Mouse (Mus musculus): Measurements from ENCODE around the gene Dot1l. TPM values are rescaled to one million over a fixed set of nuclear protein-coding genes. Genes with fewer than 3 reads are reported as not detected.
"Not testable (repeated sequence)": the region's sequence is repeated elsewhere in the genome, so short reads cannot be mapped to it uniquely, and the experiment has no call there.

Gene Dot1l
- polyA plus RNA-seq, 1 experiment from 2014 or later = 34.5 TPM

DNA sequence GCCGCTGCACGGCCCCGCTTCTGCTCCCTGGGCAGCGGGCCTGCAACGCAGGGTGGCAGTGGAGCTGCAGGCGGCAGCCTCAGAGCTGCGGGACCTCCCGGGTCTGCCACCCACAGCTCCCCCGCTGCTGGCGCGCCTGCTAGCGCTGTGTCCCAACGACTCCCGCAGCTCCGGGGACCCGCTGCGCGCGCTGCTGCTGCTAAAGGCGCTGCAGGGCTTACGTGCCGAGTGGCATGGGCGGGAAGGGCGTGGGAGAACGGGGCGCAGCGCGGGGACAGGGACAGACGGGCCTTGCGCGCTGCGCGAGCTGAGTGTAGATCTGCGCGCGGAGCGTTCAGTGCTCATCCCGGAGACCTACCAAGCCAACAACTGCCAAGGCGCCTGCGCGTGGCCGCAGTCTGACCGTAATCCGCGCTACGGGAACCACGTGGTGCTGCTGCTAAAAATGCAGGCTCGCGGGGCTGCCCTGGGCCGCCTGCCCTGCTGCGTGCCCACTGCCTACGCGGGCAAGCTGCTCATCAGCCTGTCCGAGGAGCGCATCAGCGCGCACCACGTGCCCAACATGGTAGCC lies 52.1 kb downstream of the Dot1l start:
- Histone ChIP-seq H3K4me1 (replicated peaks; ENCODE audit: control insufficient read depth, insufficient read depth, low read length) (peaks cover 23% of the 10 kb centered on the region), H3K36me3 (ENCODE audit: control insufficient read depth, insufficient read depth, low read length) (peaks cover 15% of the 10 kb centered on the region), H3K27me3 (ENCODE audit: control insufficient read depth, insufficient read depth, low read length) (peaks cover 30% of the 10 kb centered on the region), H3K9ac (ENCODE audit: low read length) (peak overlapping the region; percentile 59), H3K27ac (ENCODE audit: low read depth, low read length) (0 out of 2 replicates have a peak overlapping the region, but pooled peaks have one; percentile 25), H3K4me3 (ENCODE audit: low read depth, low read length) (peak overlapping the region; percentile 42), H3K4me2 (ENCODE audit: low read depth, low read length, severe bottlenecking) (peak overlapping the region; percentile 95), H3K9me3 (ENCODE audit: control insufficient read depth, low read length) (no peaks in the 10 kb centered on the region)
- ATAC-seq (replicated peaks; ENCODE audit: low FRiP score) (peak; percentile 82), DNase-seq (ENCODE audit: low spot score) (peak; percentile 84)
- 2% methylated on average over 58 of the region's 58 CpGs for WGBS

GRCm38 (mm10) chr10:80808099-80808984 lies 53.3 kb downstream of the Dot1l start:
- no peaks in the 10 kb centered on the region for H3K9me3 ChIP-seq (ENCODE audit: control insufficient read depth, low read length)
- H3K4me3 ChIP-seq (ENCODE audit: low read depth, low read length) = no peak overlapping the region
- WGBS = 15% methylated on average over 39 of the region's 40 CpGs
- peaks cover 30% of the 10 kb centered on the region for H3K27me3 ChIP-seq (ENCODE audit: control insufficient read depth, insufficient read depth, low read length)
- no peak for DNase-seq (ENCODE audit: low spot score)
- no peak overlapping the region; the same call in 1 of the 2 replicates for H3K9ac ChIP-seq (ENCODE audit: low read length)
- peak overlapping the region; percentile 34; the same call in 1 of the 2 replicates for H3K4me2 ChIP-seq (ENCODE audit: low read depth, low read length, severe bottlenecking)
- peaks cover 23% of the 10 kb centered on the region for H3K4me1 ChIP-seq (replicated peaks; ENCODE audit: control insufficient read depth, insufficient read depth, low read length)
- peaks cover 3% of the 10 kb centered on the region for H3K36me3 ChIP-seq (ENCODE audit: control insufficient read depth, insufficient read depth, low read length)
- ATAC-seq (replicated peaks; ENCODE audit: low FRiP score) = no peak
- H3K27ac ChIP-seq (ENCODE audit: low read depth, low read length) = no peak overlapping the region

- DNase-seq (ENCODE audit: low spot score) = no peak
- H3K9me3 ChIP-seq (ENCODE audit: control insufficient read depth, low read length) = no peaks in the 10 kb centered on the region
- no peak for ATAC-seq (replicated peaks; ENCODE audit: low FRiP score)
- H3K4me1 ChIP-seq (replicated peaks; ENCODE audit: control insufficient read depth, insufficient read depth, low read length) = peaks cover 23% of the 10 kb centered on the region
- H3K27ac ChIP-seq (ENCODE audit: low read depth, low read length) = no peak overlapping the region
- no peak overlapping the region; the same call in 1 of the 2 replicates for H3K9ac ChIP-seq (ENCODE audit: low read length)
- H3K36me3 ChIP-seq (ENCODE audit: control insufficient read depth, insufficient read depth, low read length) = no peaks in the 10 kb centered on the region; the same call in 1 of the 2 replicates
- no peak overlapping the region for H3K4me3 ChIP-seq (ENCODE audit: low read depth, low read length)
- WGBS = 11% methylated on average over 17 of the region's 18 CpGs
- peaks cover 30% of the 10 kb centered on the region for H3K27me3 ChIP-seq (ENCODE audit: control insufficient read depth, insufficient read depth, low read length)
- peak overlapping the region; percentile 34; the same call in 1 of the 2 replicates for H3K4me2 ChIP-seq (ENCODE audit: low read depth, low read length, severe bottlenecking)
These were observed 54.1 kb downstream of the Dot1l start for GRCm38 (mm10) chr10:80808985-80809632.

DNA sequence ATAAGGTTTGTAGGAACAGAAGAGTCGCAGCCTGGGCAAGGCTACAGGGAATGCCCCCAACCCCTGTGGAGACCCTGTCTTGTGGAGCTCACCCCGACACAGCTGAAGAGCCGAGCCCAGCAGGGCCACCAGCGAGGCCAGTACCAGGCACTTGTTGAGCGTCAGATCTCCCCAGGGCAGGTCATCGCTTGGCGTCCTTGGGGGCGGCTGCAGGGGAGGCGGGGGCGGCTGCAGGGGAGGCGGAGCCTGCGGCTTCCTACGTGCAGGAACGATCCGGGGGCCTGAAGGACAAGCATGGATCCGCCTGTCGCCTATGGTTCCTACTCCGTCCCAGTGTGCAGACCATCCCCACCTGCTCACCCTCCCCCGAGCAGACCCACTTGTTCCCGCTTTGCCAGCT lies 55.1 kb downstream of the Dot1l start:
- 5% methylated on average over 20 of the region's 20 CpGs for WGBS
- H3K4me3 ChIP-seq (ENCODE audit: low read depth, low read length) = no peak overlapping the region
- DNase-seq (ENCODE audit: low spot score) (no peak), ATAC-seq (replicated peaks; ENCODE audit: low FRiP score) (no peak)
- H3K36me3 ChIP-seq (ENCODE audit: control insufficient read depth, insufficient read depth, low read length) = no peaks in the 10 kb centered on the region
- no peak overlapping the region for H3K9ac ChIP-seq (ENCODE audit: low read length)
- no peaks in the 10 kb centered on the region for H3K9me3 ChIP-seq (ENCODE audit: control insufficient read depth, low read length)
- H3K4me1 ChIP-seq (replicated peaks; ENCODE audit: control insufficient read depth, insufficient read depth, low read length) = peaks cover 23% of the 10 kb centered on the region
- H3K4me2 ChIP-seq (ENCODE audit: low read depth, low read length, severe bottlenecking) = no peak overlapping the region
- H3K27me3 ChIP-seq (ENCODE audit: control insufficient read depth, insufficient read depth, low read length) = peaks cover 30% of the 10 kb centered on the region
- no peak overlapping the region for H3K27ac ChIP-seq (ENCODE audit: low read depth, low read length)

- no peak overlapping the region for H3K9ac ChIP-seq (ENCODE audit: low read length)
- no peaks in the 10 kb centered on the region for H3K9me3 ChIP-seq (ENCODE audit: control insufficient read depth, low read length)
- peaks cover 25% of the 10 kb centered on the region for H3K27me3 ChIP-seq (ENCODE audit: control insufficient read depth, insufficient read depth, low read length)
- DNase-seq (ENCODE audit: low spot score) (no peak), ATAC-seq (replicated peaks; ENCODE audit: low FRiP score) (no peak)
- no peak overlapping the region for H3K27ac ChIP-seq (ENCODE audit: low read depth, low read length)
- no peak overlapping the region for H3K4me2 ChIP-seq (ENCODE audit: low read depth, low read length, severe bottlenecking)
- H3K4me1 ChIP-seq (replicated peaks; ENCODE audit: control insufficient read depth, insufficient read depth, low read length) = peaks cover 11% of the 10 kb centered on the region; the same call in 1 of the 2 replicates
- H3K4me3 ChIP-seq (ENCODE audit: low read depth, low read length) = no peak overlapping the region
- WGBS = 69% methylated on average over 5 of the region's 5 CpGs
- H3K36me3 ChIP-seq (ENCODE audit: control insufficient read depth, insufficient read depth, low read length) = no peaks in the 10 kb centered on the region
These were observed 57.5 kb downstream of the Dot1l start for GRCm38 (mm10) chr10:80812391-80813041.

GRCm38 (mm10) chr10:80813366-80813765 lies 58.4 kb downstream of the Dot1l start, which contains the start of gene Jsrp1:
TSS of gene Jsrp1 (minus strand) at chr10:80813498.
- no peak within 1 kb of the TSS for H3K4me3 ChIP-seq (ENCODE audit: low read depth, low read length)

GRCm38 (mm10) chr10:80814800-80815199 lies 59.8 kb downstream of the Dot1l start:
- Histone ChIP-seq H3K9me3 (ENCODE audit: control insufficient read depth, low read length) (no peaks in the 10 kb centered on the region), H3K36me3 (ENCODE audit: control insufficient read depth, insufficient read depth, low read length) (no peaks in the 10 kb centered on the region), H3K27ac (ENCODE audit: low read depth, low read length) (no peak overlapping the region), H3K4me2 (ENCODE audit: low read depth, low read length, severe bottlenecking) (no peak overlapping the region), H3K9ac (ENCODE audit: low read length) (no peak overlapping the region), H3K4me3 (ENCODE audit: low read depth, low read length) (no peak overlapping the region), H3K4me1 (replicated peaks; ENCODE audit: control insufficient read depth, insufficient read depth, low read length) (no peaks in the 10 kb centered on the region; the same call in 1 of the 2 replicates), H3K27me3 (ENCODE audit: control insufficient read depth, insufficient read depth, low read length) (peaks cover 7% of the 10 kb centered on the region)
- DNase-seq (ENCODE audit: low spot score) (no peak), ATAC-seq (replicated peaks; ENCODE audit: low FRiP score) (no peak)
- 67% methylated on average over 7 of the region's 7 CpGs for WGBS

More at GRCm38 (mm10) chr10:80813366-80813765, 58.4 kb downstream of the Dot1l start, which contains the start of gene Jsrp1:
- H3K27ac ChIP-seq (ENCODE audit: low read depth, low read length) = no peak within 1 kb of the TSS
- no peak within 1 kb of the TSS for H3K9ac ChIP-seq (ENCODE audit: low read length)
- peaks cover 18% of the 10 kb centered on the region for H3K27me3 ChIP-seq (ENCODE audit: control insufficient read depth, insufficient read depth, low read length)
- no peaks in the 10 kb centered on the region for H3K36me3 ChIP-seq (ENCODE audit: control insufficient read depth, insufficient read depth, low read length)
- H3K9me3 ChIP-seq (ENCODE audit: control insufficient read depth, low read length) = no peaks in the 10 kb centered on the region
- H3K4me2 ChIP-seq (ENCODE audit: low read depth, low read length, severe bottlenecking) = no peak within 1 kb of the TSS
- ATAC-seq (replicated peaks; ENCODE audit: low FRiP score) (no peak), DNase-seq (ENCODE audit: low spot score) (no peak)
- 84% methylated on average over 4 of the region's 4 CpGs for WGBS
- peaks cover 9% of the 10 kb centered on the region; the same call in 1 of the 2 replicates for H3K4me1 ChIP-seq (replicated peaks; ENCODE audit: control insufficient read depth, insufficient read depth, low read length)

- not testable (repeated sequence) for H3K9ac ChIP-seq (ENCODE audit: low read length); H3K36me3 ChIP-seq (ENCODE audit: control insufficient read depth, insufficient read depth, low read length); H3K27ac ChIP-seq (ENCODE audit: low read depth, low read length); H3K9me3 ChIP-seq (ENCODE audit: control insufficient read depth, low read length); H3K4me1 ChIP-seq (replicated peaks; ENCODE audit: control insufficient read depth, insufficient read depth, low read length); H3K4me2 ChIP-seq (ENCODE audit: low read depth, low read length, severe bottlenecking); H3K27me3 ChIP-seq (ENCODE audit: control insufficient read depth, insufficient read depth, low read length); DNase-seq (ENCODE audit: low spot score); H3K4me3 ChIP-seq (ENCODE audit: low read depth, low read length); ATAC-seq (replicated peaks; ENCODE audit: low FRiP score)
- 81% methylated on average over 3 of the region's 3 CpGs for WGBS
These were observed 61.3 kb downstream of the Dot1l start for GRCm38 (mm10) chr10:80816303-80816702.
